Mouse (Mus musculus) bone marrow macrophage, adult 2 months (primary cell): ENCODE results near the gene Rreb1.

Experiments used
- CTCF ChIP-seq: IDR thresholded peaks from 2 replicates; pipeline ENCODE4 v1.5.1; 2012; ENCODE audit warnings: low read depth, mild to moderate bottlenecking, low read length, moderate library complexity
- POLR2A ChIP-seq: IDR thresholded peaks from 2 replicates; pipeline ENCODE4 v1.6.1; 2012; ENCODE audit warnings: mild to moderate bottlenecking, low read depth, low read length, borderline replicate concordance

DNA sequence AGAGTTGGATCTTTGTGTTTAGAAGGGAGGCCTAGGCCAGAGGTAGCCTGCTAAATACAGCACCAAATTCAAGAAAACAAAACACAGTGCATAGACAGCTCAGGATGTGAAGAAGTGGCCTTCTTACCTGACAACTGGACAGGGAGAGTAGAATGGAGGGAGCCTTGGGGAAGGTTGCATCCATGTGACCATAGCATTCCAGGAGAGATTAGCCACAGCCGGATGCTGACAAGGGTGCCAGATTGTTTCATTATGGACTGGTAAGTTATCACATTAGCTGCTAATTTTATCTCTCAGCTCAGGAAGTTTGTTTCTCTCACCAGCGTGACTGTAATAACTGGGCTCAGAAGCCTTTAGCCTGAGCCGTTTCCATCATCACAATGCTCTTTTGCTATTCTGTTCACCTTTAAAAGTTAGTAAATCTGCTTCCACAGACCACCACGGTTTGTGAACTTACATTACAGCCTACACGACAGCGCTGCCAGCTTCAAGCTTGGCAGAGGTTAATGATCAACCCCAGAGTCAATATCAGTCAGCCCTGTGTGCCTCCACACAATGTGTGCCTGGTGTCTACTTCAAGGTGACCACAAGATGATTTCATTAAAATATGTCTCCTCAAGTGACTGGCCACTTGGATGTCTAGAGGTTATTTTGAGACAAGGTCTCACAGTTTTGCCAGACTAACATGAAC, 117.5 kb downstream of the Rreb1 start:
- TF ChIP-seq CTCF = no peak
- no peak for TF ChIP-seq POLR2A
